Mouse (Mus musculus) brain, adult 2 months (tissue): ENCODE measurements around the gene Mylk2.

ENCODE experiments used
- DNase-seq: peaks from one replicate; pipeline ENCODE4 v3.0.0; 2011; ENCODE audit warnings: low read depth, low spot score

Mylk2 gene

DNA sequence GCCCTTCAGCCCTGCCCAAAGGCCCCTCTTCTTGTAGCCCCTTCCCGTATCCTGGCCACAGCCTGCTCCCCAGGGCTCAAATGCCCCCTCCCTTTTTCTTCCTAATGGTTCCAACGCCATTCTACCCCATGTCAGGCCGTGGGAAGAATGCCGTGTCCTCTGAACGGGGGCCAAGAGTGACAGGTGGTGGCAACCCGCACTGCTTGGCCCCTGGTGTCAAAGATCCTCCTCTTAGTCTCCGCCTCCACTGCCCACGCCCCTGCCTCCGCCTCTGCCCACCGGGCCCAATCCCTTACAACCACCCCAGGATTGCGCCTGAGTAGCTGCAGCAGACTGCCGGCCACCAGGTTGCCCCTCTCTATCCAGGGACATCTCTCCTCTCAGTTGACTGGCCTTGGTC is at the start of gene Mylk2:
Gene Mylk2, plus strand, starts transcription at position 322 of the 400 bp plus-strand sequence.
- DNase-seq, result no peak

DNA sequence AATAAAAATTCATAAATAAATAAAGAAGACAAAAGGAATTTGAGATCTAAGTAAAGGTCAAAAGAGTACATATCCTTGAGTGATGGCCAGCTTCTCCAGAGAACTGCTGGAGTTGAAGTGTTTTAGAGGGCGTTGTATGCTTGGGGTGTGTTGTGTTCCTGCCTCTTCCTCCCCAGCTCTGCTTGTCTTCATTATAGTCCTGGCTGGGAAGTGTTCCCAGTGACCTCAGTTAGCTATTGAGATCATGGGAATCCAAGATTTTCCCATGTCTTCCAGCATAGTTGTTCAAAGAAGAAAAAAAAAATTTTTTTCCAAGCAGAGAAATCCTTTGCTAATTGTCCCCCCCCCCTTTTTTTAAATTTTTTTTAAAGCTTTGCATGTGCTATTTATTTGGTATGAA is 49.3 kb upstream of the Mylk2 start:
- DNase-seq, result no peak

DNA sequence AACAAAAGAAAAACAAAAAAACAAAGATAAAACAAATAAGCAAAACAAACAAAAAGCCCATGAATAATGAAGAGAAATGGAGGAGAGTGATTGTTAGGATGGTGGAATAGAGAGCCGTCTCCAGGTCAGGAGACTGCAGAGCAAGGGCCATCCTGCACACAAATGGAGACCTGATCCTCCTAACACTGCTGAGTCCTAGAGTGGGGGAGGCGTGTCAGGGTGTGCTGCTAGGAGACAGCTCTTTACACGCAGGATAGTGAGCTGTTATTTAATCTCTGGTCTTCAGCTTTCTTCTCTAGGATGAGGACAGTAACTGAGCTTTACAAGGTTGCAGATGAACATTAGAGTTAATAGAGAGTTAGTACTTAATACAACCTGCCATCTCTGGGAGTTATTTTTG is 48.5 kb upstream of the Mylk2 start:
- no peak for DNase-seq

DNA sequence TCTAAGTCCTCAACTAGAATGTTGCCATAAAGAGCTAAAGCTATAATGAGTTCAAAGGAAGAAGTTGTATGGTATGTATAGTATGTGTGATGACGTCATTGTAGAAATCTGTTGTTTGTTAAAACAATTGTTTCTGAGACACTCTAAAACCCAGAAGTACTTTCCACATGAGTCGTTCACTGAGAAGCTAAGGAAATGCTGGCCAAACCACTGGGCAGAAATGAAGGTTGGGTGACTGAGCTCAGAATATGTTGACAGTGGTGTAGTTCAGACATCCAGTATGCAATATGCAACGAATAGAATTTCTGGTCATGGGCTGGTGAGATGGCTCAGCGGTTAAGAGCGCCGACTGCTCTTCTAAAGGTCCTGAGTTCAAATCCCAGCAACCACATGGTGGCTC is 47.8 kb upstream of the Mylk2 start:
- DNase-seq, result no peak

DNA sequence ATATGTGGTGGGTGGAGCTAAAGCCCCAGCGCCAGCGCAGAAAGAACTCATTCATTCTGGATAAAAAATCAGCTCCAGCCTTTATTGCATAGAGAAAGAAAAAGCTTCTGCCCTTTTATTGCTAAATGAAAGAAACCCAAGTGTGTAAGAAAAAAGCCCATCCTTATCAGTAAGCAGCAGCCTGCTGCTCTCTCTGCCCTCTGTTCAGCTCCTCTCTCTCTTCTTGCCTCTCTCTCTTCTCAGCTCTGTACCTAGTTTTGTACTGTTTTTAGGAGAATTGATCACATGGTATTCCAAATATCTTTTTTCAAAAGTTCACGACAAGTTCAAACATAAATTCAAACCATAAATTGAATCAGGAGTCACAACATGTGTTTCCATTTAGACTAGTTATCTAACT is 32.9 kb upstream of the Mylk2 start:
- DNase-seq, result no peak

DNA sequence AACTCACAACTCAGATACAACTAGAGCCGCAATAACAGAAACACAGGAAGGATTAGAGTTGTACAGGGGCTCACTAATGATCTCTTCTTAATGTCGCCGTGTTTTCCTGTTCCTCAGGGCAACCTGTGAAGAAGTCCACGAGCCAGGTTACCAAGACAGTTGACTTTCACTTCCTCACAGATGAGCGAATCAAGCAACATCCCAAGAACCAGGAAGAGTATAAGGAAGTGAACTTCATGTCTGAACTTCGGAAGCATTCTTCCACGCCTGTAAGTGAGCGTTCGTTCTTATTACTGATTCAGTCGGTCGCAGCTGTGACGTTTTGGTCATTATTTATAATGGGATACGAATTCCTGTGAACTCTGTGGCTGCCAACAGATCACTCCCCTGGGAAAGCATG is 30.3 kb upstream of the Mylk2 start:
- DNase-seq, result no peak

DNA sequence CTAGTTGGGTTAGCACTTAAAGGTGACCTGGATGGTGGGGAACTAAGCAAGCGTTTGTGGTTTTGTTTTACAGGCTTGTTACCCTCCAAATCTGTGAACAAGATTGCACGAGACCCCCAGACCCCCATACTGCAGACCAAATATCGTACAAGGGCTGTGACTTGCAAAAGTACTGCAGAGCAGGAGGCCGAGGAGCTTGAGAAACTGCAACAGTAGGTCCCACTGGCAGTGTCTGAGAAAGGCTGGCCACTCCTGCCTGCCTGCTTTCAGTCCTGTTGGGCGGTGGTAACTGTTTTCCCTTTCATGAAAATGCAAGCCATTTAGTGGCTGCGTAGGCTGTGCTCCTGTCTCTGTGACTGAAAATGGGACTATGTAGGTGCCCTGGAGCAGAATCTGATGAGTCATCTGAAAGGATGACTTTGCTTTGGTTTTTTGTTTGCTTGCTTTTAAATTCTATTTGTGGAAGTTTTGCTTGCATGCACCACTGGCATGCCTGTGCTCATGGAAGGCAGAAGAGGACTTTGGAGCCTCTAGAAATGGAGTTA is 27.0 kb upstream of the Mylk2 start:
- DNase-seq, result peak; percentile 88

DNA sequence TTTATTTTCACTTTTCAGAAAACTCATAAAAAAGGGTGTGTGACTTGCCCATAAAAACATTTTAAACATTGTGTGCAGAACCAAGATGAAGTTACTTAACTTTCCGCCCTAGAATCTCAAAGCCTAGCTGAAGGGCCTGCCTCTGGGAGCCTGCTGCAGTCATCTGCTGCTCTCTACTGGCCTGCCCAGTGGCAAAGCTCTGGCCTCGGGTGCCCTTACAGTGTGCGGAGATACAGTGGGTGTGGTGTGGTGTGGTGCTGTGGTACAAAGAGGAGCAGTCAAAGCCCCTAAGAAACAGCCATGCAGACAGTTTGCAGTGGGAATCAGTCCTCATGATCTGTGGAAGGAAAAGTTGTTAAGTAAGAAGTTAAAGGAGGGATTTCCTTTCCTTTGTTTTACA is 23.9 kb upstream of the Mylk2 start:
- DNase-seq, result no peak

DNA sequence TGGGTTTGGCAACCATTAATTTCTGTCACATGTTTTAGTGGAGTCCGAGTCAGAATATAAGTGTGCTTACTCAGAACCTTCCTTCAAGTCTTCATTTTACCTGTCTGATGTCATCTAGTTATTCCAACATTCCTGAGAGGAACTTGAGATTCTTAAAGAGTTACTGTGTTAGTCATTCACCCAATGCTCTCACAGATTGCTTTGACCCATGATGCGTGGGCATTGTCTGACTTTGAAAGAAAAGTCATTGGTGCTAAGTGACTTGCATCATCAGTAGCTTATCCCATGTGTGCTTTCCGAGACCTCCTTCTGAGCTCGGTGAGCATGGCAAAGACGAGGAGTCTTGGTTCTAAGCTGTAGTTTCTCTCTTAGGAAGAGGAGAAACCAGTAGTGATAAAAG is 22.4 kb upstream of the Mylk2 start:
- peak; percentile 21 for DNase-seq

DNA sequence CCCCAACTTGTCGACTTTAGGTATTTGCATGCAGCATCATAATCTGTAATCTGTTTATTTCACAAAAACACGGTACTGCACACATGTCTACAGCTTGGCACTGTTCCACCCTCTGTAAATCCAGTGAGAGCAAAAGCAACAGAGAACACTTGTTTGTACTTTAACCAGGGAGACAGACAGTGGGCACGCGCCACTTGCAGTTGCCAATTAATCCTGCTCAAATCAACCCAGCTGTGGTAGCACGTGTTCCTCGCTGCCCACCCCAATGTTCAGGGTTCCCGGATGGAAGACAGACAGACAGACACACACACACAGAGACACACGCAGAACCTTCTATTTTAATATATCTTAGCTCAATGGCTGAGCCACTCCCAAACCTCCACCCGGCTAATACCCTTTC is 15.3 kb upstream of the Mylk2 start:
- DNase-seq, result no peak

DNA sequence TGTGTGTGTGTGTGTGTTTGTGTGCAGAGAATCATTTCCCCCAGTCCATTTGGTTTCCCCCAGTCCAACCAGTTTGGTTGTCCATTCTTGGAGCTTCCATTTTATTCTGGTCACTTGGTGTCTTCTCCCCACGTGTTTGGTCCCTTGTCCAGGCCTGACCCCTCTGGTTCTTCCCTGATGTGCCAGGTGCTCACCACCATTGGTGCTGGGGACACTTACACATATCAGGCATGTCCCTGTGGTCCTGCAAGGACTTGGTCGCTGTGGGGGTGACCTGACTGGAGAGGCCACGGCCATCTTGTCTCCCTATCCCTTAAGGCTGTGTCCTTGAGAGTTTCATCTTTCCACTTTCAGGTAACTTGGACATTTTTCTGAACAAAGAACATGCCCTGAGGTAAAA is 14.2 kb upstream of the Mylk2 start:
- no peak for DNase-seq

DNA sequence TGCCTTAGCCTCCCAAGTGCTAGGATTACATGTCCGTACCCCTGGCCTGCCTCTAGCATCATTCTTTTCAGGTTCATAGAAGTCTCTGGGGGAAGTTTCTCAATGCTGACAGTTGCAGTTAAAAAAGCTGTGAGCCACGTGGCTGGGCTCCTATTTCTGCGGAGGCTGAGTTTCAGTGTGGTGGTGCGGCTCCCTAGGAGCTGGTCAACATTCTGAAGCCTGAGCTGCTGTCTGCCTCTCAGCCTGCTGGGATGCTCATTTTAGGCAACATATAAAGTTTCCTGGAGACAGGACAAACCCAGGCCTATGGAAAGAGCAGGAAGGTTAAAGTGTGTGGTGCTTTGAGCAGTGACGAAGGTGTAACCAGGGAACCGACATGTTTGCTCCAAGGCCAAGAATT is 12.1 kb upstream of the Mylk2 start:
- DNase-seq, result no peak

DNA sequence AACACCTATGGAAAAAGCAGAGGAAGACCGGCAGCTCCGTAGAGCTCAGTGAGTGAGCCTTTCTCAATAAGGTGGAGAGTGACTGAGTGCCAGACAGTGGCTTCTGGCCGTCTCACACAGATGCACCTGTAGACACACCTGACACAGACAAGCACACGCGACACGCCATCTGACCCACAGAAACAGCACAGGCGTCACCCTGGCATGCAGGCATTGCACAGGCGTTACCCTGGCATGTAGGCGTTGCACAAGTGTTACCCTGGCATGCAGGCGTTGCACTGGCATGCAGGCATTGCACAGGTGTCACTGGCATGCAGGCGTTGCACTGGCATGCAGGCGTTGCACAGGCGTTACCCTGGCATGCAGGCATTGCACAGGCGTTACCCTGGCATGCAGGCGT is 9.9 kb upstream of the Mylk2 start:
- no peak for DNase-seq

DNA sequence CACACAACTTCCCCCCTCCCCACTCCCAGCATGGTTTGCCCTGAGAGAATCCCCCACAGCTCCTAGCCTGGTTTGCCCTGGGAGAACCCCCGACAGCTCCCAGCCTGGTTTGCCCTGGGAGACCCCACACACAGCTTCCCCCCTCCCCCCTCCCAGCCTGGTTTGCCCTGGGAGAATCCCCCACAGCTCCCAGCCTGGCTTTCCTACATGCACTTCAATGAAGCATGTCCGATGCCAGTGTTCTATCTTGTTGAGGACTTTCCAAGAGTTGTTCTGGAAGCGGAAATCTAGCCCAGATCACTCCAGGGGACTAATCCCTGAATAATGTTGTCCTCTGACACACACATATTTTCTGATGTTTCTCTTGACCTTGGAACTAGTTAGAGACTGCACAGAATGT is 8.5 kb upstream of the Mylk2 start:
- DNase-seq, result peak; percentile 25

DNA sequence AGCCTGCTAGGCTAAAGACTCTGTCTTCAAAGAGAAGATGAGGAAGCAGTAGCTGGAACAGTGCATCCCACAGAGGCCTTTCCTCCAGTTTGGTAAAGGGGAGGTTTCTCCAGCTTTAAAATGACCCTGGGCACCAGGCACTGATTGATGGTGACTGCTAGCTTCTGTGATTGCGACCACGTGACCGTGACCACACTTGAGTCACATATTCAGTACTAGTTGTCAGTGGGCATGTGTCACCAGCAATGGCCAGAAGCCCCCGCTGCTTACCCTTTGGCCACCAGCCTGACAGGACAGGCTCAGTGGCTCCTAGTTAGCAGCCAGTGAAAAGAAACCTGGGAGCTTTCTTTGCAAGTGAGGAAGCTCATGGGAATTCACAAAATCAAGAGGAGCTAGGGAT is 7.6 kb upstream of the Mylk2 start:
- no peak for DNase-seq

DNA sequence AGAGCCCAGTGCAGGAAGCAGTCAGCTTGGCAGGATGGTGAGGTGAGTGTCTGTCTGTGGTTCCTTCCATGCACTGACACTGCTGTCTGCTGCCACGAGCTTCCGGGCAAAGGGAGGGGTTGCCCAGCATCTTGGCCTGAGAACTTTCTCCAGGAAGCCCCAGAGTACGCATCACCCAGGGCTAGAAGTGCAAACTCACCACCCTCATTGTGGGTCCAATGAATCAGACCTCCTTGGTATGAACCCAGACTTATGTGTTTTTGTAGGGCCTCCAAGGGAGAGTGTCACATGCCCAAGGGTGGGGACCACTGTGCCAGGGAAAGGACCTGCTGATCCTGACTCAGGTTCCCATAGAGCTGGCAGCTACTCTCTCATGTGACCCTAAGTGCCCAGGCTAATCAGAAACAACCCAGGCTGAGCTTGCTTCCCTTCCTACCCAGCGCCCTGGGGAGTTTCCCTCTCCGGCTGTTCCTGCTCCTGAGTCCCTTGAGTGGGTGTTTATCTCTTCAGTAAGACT is 7.0 kb upstream of the Mylk2 start:
- DNase-seq, result no peak

DNA sequence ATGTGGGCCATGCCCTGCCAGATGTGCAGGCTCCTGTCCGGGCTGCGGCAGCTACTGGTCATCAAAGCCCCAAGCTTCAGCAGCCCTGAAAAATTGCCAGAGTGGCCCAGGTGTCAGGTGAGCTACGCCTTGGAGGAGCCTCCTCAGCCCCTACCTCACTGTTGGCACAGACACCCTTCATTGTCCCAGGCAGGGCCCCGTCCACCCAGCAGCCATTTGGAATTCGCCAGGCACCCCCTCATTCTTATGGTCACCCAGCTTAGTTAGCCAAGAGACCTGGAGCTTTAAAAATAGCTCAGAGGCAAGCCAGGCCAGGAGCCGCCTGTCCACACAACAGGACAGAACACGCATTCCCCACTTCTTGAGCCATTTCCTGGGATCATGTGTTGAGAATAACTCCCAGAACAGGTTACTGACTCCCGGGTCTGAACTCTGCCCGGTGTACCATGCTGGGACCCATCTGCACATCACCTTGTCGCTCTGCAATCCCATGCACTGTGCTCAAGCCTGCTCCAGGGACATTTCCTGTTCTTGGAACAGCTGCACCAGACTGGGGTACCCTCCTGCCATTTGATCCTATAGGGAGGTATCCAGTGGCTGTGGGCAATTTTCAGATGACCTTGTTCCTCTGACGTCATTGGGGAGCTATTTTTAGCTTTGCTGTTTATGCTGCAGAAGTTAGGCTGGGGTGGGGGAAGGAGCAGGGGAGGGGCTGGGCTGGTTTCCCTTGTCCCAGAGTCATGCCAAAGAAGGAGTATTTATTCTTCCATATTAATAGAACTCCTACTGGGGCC is 5.9 kb upstream of the Mylk2 start:
- no peak for DNase-seq

DNA sequence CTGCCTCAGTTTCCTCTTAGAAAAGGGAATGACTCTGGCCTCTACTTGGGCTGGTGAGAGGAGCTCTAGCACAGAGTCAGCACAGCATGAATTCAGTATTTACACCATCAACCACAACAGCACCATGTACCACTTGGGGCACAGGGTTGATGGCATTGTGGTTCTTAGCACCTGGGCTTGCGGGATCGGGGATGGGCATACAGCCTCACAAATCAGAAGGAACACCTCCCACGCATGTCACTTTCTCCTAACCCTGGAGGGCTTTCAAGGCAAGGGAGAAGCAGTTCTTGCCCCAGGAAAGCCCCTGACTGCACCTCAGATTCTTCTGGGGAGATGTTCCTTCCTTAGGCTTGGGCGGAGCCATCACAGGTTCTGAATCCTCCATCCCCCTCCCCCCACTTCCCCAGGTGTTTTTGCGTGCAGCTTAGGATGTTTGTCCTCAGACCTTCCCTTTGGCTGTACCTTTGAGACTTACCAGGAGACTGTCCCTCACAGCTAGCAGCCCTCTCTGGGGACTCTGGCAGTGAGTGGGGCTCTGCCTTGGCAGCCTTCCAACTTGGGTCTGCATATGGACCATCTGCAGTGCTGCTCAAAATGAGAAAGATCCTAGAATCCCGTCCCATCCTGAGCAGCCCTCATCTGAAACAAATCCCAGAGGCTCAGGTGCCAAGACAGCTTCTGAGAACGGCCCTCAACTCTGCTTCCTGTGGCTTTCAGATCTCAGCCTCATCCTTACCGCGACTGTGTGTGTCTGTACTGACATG is 4.7 kb upstream of the Mylk2 start:
- DNase-seq, result no peak

DNA sequence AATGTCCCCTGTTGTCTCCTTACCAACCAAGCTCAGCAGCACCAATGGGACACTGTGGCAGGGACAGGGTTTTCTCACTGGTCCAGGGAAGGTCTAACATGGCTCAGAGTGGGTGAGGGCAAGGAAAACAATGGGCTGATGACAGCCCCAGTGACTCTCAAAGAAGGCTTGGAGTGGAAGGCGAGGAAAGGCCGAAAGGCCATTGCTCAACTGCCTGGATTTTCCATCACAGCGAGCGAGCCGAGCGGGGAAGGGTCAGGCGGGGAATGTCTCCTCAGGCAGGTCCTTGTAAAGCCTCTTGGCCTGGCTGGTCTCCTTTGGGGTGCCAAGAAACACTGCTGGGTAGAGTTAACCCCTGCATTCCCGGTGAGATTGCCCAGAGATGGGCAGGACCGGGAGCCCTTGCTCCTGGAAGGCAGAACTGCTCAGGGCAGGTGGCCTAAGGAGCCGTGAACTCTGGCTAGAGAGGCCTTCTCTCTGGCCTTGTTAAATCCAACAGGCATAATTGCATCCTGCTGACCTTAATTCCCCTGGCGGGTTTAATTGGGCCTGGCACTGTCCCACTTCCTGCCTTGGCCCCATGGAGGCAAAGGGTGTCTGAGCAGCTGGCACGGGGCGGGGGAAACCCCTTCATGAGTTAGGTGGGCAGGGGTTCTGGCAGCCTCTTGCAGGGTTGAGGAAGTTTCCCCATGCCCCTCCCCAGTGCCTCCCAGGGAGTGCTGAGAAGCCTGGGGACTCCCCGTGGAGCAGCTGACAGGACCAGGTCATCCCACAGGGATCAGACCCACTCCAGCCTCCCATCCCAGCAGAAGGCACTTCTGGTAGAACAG is 3.8 kb upstream of the Mylk2 start:
- no peak for DNase-seq

DNA sequence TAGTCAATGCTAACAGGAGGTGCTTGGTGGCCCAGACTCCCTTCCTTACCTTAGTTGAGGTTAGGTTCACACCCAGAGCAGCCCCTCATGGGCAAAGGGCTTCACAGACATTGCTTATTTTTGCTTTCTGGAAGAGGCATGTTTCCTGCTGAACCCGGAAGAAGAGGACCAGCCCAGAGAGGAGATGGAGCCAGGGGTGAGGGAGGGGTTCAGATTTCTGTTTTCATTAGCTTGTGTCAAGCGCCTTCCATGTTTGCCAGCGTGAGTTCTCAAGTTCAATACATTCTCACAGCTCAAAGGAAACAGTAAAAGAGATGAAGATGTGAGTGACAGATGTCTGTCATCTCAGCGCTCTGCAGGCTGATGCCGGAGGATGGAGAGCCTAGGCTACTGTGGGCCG is 1.3 kb upstream of the Mylk2 start:
- DNase-seq, result no peak

DNA sequence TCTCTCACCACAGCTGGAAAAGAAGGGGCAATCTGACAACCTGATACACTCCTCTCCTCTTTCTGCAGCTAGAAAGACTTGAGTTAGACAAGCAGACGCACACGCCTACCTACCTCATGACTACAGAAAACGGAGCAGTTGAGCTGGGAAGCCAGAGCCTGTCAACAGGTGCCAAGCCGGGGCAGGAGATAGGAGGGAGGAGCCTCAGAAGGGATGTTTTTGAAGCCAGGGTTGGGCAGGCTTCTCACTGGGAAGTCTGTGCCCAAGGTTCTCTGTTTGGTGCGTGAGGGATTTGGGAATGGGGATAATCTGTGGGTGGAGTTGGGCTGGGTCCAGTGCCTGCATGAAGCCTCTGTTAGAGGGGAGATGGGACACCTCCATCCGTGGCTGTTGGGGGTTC is 280 bp downstream of the Mylk2 start:
- DNase-seq, result no peak

DNA sequence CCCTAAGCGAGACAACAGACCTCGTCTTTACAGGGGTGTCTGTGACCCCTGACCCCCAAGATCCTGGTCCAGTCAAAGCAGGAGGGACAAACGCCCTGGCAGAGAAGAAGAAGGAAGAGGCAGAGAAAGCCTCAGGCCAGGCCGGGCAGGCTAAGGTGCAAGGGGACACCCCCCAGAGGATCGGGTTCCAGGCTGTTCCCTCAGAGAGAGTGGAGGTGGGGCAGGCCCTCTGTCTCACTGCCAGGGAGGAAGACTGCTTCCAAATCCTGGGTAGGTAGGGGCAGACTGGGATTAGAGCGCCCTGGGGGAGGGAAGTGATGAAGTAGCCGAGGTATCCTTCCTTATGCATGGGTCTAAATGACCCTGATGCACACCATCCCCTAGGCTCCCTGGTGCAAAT is 2.3 kb downstream of the Mylk2 start:
- DNase-seq, result no peak
